Mouse (Mus musculus) mesoderm, embryonic 11.5 days (tissue): Measurements from ENCODE around the gene Fbxo10.
"Not testable (repeated sequence)": the region's sequence is repeated elsewhere in the genome, so short reads cannot be mapped to it uniquely, and the experiment has no call there.

Experiments
- DNase-seq: peaks from one replicate; pipeline ENCODE4 v3.0.0-alpha.2; 2012; ENCODE audit warnings: low read depth, low spot score

Gene Fbxo10

DNA sequence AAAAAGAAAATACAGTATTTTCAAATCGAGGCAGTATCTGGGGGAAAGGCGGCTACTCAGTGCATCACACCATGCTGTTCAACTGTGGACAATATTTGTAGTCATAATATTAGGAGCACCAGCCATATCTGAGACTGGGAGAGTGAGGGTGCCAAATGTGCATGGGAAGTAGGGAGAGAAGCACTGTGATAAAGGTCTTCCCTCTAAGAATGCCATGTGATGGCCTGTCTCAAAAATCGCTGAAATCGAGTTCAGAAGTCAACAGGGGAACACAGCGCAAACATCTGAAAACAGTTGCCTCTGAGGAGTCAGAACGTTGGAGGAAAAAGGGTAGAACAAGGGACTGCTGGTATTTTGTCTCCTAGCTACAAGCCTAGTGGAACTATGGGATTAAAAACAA is 84.4 kb downstream of the Fbxo10 start:
- no peak for DNase-seq

- DNase-seq: no peak
Observed at GRCm38 (mm10) chr4:44998071-44998470, 86.3 kb downstream of the Fbxo10 start.

DNA sequence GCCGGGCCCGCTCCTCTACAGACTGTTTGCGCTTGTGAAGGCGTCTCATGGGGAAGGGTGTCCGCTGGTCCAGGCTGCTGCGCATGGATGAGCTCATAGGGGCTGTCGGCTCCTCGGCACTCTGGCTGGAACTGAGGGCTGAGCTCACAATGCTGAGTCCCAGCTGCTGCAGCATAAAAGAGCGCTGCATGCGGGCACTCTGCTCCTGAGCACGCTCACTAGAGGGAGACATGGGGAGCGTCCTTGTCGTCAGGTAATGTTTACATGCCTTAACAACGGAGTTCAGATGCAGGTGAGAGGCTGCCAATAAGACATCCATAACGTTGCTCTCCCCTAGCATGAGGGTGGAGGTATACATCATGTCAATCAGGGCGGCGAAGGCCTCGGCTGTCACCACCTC is 89.6 kb downstream of the Fbxo10 start:
- DNase-seq: no peak

- DNase-seq: no peak
Observed at GRCm38 (mm10) chr4:44993847-44994246, 90.6 kb downstream of the Fbxo10 start.

- DNase-seq: not testable (repeated sequence)
Observed at GRCm38 (mm10) chr4:44993179-44993578, 91.2 kb downstream of the Fbxo10 start.

DNA sequence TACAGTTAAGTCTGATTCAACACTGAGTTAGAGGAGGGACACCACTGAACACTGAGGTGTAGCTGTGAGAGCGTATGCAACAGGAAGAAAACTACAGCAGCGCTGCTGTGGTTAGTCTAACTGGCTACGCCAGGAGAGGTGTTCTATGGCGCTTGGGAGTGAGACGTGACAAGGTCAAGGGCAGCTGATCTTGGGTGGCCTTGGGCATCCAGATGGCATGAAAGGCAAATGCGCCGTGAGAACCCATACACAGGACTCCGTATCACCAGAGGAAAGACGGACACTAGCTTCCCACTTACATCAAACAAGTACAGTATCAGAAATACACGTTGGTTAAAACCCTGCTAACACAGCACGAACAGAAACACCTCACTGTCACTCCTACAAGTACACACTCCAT is 92.1 kb downstream of the Fbxo10 start:
- DNase-seq: not testable (repeated sequence)

DNA sequence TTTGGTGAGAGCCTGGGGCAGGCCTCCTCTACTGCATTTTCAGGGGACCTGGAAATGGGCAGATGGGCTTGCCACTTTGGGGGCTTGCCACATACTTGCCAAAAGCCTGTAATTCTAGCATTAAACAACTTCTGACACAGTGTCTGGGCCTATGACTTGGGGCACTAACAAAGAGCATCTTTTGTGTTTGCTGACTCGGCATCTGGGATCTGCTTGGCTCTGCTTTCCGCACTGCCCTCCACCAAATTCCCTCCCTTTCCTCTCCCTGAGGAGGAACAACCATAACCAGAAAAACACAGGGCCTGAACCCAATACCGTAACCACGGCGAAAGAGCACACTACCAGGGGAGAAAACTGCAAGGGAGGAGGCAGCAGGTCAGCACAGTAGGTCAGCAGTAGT is 93.8 kb downstream of the Fbxo10 start:
- no peak for DNase-seq
